ENCODE assay signal across 10 mouse cellular contexts in the genomic region with DNA sequence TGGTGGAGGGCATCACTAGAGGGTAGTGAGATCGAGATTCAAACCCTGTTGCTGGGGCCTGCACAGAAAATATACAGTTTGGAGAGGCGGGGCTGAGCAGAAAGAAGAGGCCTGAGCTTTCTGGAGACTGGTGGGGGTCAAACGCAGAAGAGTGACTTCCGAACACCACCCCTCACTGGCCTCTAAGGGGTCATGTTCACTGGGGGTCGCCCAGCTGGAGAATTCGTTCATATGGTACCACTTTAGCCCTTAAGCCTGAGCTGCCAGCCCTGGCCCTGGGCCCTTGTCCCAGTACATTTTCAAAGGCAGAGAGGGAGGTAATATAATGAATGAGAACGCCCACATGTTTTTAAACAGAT. TPM values are rescaled to one million over a fixed set of nuclear protein-coding genes. Genes with fewer than 3 reads are reported as not detected.
DNase-seq lines count a peak whose midpoint lies in the region; ATAC-seq and TF ChIP-seq lines count a peak whose summit lies in the region.
"Had no signal": no experiment of that assay in that cellular context is flagged by ENCODE, and none has a peak within 500 bp of the region (broad histone marks: within the 10 kb centered on the region; RNA-seq: fewer than 3 reads in every experiment).

No protein-coding gene starts in this region.

- no peaks in the 10 kb centered on the region for H3K9me3 ChIP-seq in liver, embryonic 12.5 days (replicated peaks)
- H3K9me3 ChIP-seq in embryonic facial prominence, embryonic 10.5 days, result no peaks in the 10 kb centered on the region
- no peaks in the 10 kb centered on the region for H3K9me3 ChIP-seq in limb, embryonic 14.5 days (ENCODE audit: control insufficient read depth, low read length)

- H3K4me1 ChIP-seq in liver, embryonic 12.5 days, result peaks cover 69% of the 10 kb centered on the region
- peaks cover 53% of the 10 kb centered on the region for H3K4me1 ChIP-seq in embryonic facial prominence, embryonic 10.5 days
- peaks cover 27% of the 10 kb centered on the region for H3K4me1 ChIP-seq in limb, embryonic 14.5 days (ENCODE audit: control insufficient read depth, insufficient read depth, low read length)

- DNase-seq in gastrocnemius, postnatal 14 days, result peak; percentile 26
- no peak for DNase-seq in gastrocnemius, postnatal 25 days
- no peak for DNase-seq in liver
- DNase-seq in embryonic facial prominence, embryonic 10.5 days (ENCODE audit: low spot score), result peak; percentile 58
- peak; percentile 7 for DNase-seq in limb, embryonic 14.5 days (ENCODE audit: low spot score)
- DNase-seq in left cerebral cortex, adult 18-20 months (ENCODE audit: low spot score in 2 of 2), result no peak

- intact Hi-C loops in gastrocnemius, postnatal 14 days (cut with DNase I; ENCODE audit: low total_unique reads), result no loop called here

- TF ChIP-seq POLR2A in limb, embryonic 14.5 days (IDR thresholded peaks at IDR 0.05; ENCODE audit: borderline replicate concordance, extremely low read depth, insufficient read depth, insufficient read length), result no peak

- H3K36me3 ChIP-seq in liver, embryonic 12.5 days, result no peaks in the 10 kb centered on the region
- H3K36me3 ChIP-seq in embryonic facial prominence, embryonic 10.5 days (replicated peaks), result no peaks in the 10 kb centered on the region
- H3K36me3 ChIP-seq in limb, embryonic 14.5 days (ENCODE audit: control insufficient read depth, insufficient read depth, low read length), result no peaks in the 10 kb centered on the region

- no peak overlapping the region for H3K4me3 ChIP-seq in liver, embryonic 12.5 days
- no peak overlapping the region for H3K4me3 ChIP-seq in embryonic facial prominence, embryonic 10.5 days
- H3K4me3 ChIP-seq in limb, embryonic 14.5 days (replicated peaks; ENCODE audit: low read length), result no peak overlapping the region

- H3K27me3 ChIP-seq in liver, embryonic 12.5 days (replicated peaks), result peaks cover under 1% of the 10 kb centered on the region; the same call in 1 of the 2 replicates
- no peaks in the 10 kb centered on the region for H3K27me3 ChIP-seq in embryonic facial prominence, embryonic 10.5 days (replicated peaks; ENCODE audit: low read depth, poor library complexity, severe bottlenecking)
- no peaks in the 10 kb centered on the region for H3K27me3 ChIP-seq in limb, embryonic 14.5 days (ENCODE audit: control insufficient read depth, insufficient read depth, low read length)

- H3K4me2 ChIP-seq in liver, embryonic 12.5 days, result peak overlapping the region; percentile 91
- H3K4me2 ChIP-seq in limb, embryonic 14.5 days (replicated peaks; ENCODE audit: low read depth, low read length, severe bottlenecking), result no peak overlapping the region; the same call in 1 of the 2 replicates

- WGBS in liver, embryonic 12.5 days (ENCODE audit: insufficient replicate concordance), result 75% methylated on average over 7 of the region's 7 CpGs
- WGBS in embryonic facial prominence, embryonic 10.5 days, result 52% methylated on average over 7 of the region's 7 CpGs
- WGBS in limb, embryonic 14.5 days, result 24% methylated on average over 7 of the region's 7 CpGs

- no peak overlapping the region for H3K9ac ChIP-seq in liver, embryonic 12.5 days
- H3K9ac ChIP-seq in limb, embryonic 14.5 days (ENCODE audit: low read depth, low read length, severe bottlenecking), result no peak overlapping the region

- peak overlapping the region; percentile 81 for H3K27ac ChIP-seq in liver, embryonic 12.5 days
- peak overlapping the region; percentile 85 for H3K27ac ChIP-seq in embryonic facial prominence, embryonic 10.5 days (replicated peaks)
- peak overlapping the region; percentile 83; the same call in 1 of the 2 replicates for H3K27ac ChIP-seq in limb, embryonic 14.5 days (replicated peaks; ENCODE audit: low read depth, low read length)

- no peak for ATAC-seq in liver, embryonic 12.5 days
- no peak for ATAC-seq in limb, embryonic 14.5 days (ENCODE audit: low FRiP score, low read depth)
- no peak for ATAC-seq in CD4-positive, CD25-positive, alpha-beta regulatory T cell, adult 4 months
- ATAC-seq: hindbrain, embryonic 16.5 days had no signal

RNA-seq across cellular contexts. Expression of a gene that starts 1.1 kb away (rescaled TPM):
- 10 to 100 TPM; 31.0 to 31.6 TPM for total RNA-seq in gastrocnemius, postnatal 14 days (2021)
- 10 to 100 TPM; 20.4 to 32.4 TPM for total RNA-seq in gastrocnemius, postnatal 25 days (2021)
- polyA plus RNA-seq in liver, embryonic 12.5 days (2016; fragmentation: Nextera tagmentation; extraction: Ambion mirVana), result 3.4 and 4.4 TPM in 2 replicates
- polyA plus RNA-seq in embryonic facial prominence, embryonic 10.5 days (2016; fragmentation: Nextera tagmentation; extraction: Ambion mirVana), result 10.0 and 12.2 TPM in 2 replicates
- 14.5 and 19.6 TPM in 2 replicates for polyA plus RNA-seq in limb, embryonic 14.5 days (2012; rRNA removed)
- 9.1 and 9.4 TPM in 2 replicates for polyA plus RNA-seq in limb, embryonic 14.5 days (2014; fragmentation: Nextera tagmentation; extraction: Ambion mirVana)
- 10 to 100 TPM in 1 of 2 experiments, 1 to 10 TPM in 1; 6.1 to 12.7 TPM for polyA plus RNA-seq in CD4-positive, CD25-positive, alpha-beta regulatory T cell, adult 4 months (2017; shearing (Covaris generic))
- 10 to 100 TPM; 14.6 to 17.2 TPM for total RNA-seq in left cerebral cortex, adult 18-20 months (2021)

RNA-seq across cellular contexts. Expression of a gene that starts 4.6 kb away (rescaled TPM):
- under 1 TPM; 0.40 to 0.53 TPM for total RNA-seq in gastrocnemius, postnatal 14 days (2021)
- total RNA-seq in gastrocnemius, postnatal 25 days (2021), result under 1 TPM; 0.23 to 0.24 TPM
- 0.11 TPM in 1 of 2 replicates, not detected in the other for polyA plus RNA-seq in liver, embryonic 12.5 days (2016; fragmentation: Nextera tagmentation; extraction: Ambion mirVana)
- polyA plus RNA-seq in embryonic facial prominence, embryonic 10.5 days (2016; fragmentation: Nextera tagmentation; extraction: Ambion mirVana), result not detected in 2 replicates
- 6.2 and 6.5 TPM in 2 replicates for polyA plus RNA-seq in limb, embryonic 14.5 days (2012; rRNA removed)
- 1.0 and 1.5 TPM in 2 replicates for polyA plus RNA-seq in limb, embryonic 14.5 days (2014; fragmentation: Nextera tagmentation; extraction: Ambion mirVana)
- polyA plus RNA-seq in CD4-positive, CD25-positive, alpha-beta regulatory T cell, adult 4 months (2017; shearing (Covaris generic)), result not detected
- not detected for total RNA-seq in left cerebral cortex, adult 18-20 months (2021)
- polyA plus RNA-seq: hindbrain, embryonic 16.5 days; neural tube, embryonic 11.5 days had no signal

RNA-seq across cellular contexts. Expression of a gene that starts 37.1 kb away (rescaled TPM):
- total RNA-seq in gastrocnemius, postnatal 14 days (2021), result 1 to 10 TPM; 2.7 to 3.7 TPM
- total RNA-seq in gastrocnemius, postnatal 25 days (2021), result 1 to 10 TPM; 1.6 to 3.5 TPM
- polyA plus RNA-seq in liver, embryonic 12.5 days (2016; fragmentation: Nextera tagmentation; extraction: Ambion mirVana), result 0.31 and 0.68 TPM in 2 replicates
- polyA plus RNA-seq in embryonic facial prominence, embryonic 10.5 days (2016; fragmentation: Nextera tagmentation; extraction: Ambion mirVana), result 1.1 and 2.0 TPM in 2 replicates
- polyA plus RNA-seq in limb, embryonic 14.5 days (2012; rRNA removed), result 44.6 and 49.9 TPM in 2 replicates
- polyA plus RNA-seq in limb, embryonic 14.5 days (2014; fragmentation: Nextera tagmentation; extraction: Ambion mirVana), result 17.5 and 25.9 TPM in 2 replicates
- polyA plus RNA-seq in CD4-positive, CD25-positive, alpha-beta regulatory T cell, adult 4 months (2017; shearing (Covaris generic)), result not detected
- 1 to 10 TPM; 3.1 to 3.4 TPM for total RNA-seq in left cerebral cortex, adult 18-20 months (2021)

RNA-seq across cellular contexts. Expression of a gene that starts 47.9 kb away (rescaled TPM):
- total RNA-seq in gastrocnemius, postnatal 14 days (2021), result 10 to 100 TPM; 24.4 to 26.3 TPM
- total RNA-seq in gastrocnemius, postnatal 25 days (2021), result 10 to 100 TPM; 12.9 to 21.6 TPM
- polyA plus RNA-seq in liver, embryonic 12.5 days (2016; fragmentation: Nextera tagmentation; extraction: Ambion mirVana), result 19.0 and 21.5 TPM in 2 replicates
- polyA plus RNA-seq in embryonic facial prominence, embryonic 10.5 days (2016; fragmentation: Nextera tagmentation; extraction: Ambion mirVana), result 38.4 and 42.0 TPM in 2 replicates
- 150 and 245 TPM in 2 replicates for polyA plus RNA-seq in limb, embryonic 14.5 days (2012; rRNA removed)
- 82.4 and 86.7 TPM in 2 replicates for polyA plus RNA-seq in limb, embryonic 14.5 days (2014; fragmentation: Nextera tagmentation; extraction: Ambion mirVana)
- polyA plus RNA-seq in CD4-positive, CD25-positive, alpha-beta regulatory T cell, adult 4 months (2017; shearing (Covaris generic)), result 1,000 to 10,000 TPM; 3,771 to 6,921 TPM
- total RNA-seq in left cerebral cortex, adult 18-20 months (2021), result 10 to 100 TPM; 72.8 to 82.3 TPM

RNA-seq across cellular contexts. Expression of a gene that starts 54.0 kb away (rescaled TPM):
- 1,000 to 10,000 TPM in 1 of 2 experiments, 100 to 1,000 TPM in 1; 899 to 1,084 TPM for total RNA-seq in gastrocnemius, postnatal 14 days (2021)
- 1,000 to 10,000 TPM; 1,091 to 1,107 TPM for total RNA-seq in gastrocnemius, postnatal 25 days (2021)
- polyA plus RNA-seq in liver, embryonic 12.5 days (2016; fragmentation: Nextera tagmentation; extraction: Ambion mirVana), result 384 and 405 TPM in 2 replicates
- 488 and 506 TPM in 2 replicates for polyA plus RNA-seq in embryonic facial prominence, embryonic 10.5 days (2016; fragmentation: Nextera tagmentation; extraction: Ambion mirVana)
- 347 and 412 TPM in 2 replicates for polyA plus RNA-seq in limb, embryonic 14.5 days (2012; rRNA removed)
- polyA plus RNA-seq in limb, embryonic 14.5 days (2014; fragmentation: Nextera tagmentation; extraction: Ambion mirVana), result 455 and 465 TPM in 2 replicates
- polyA plus RNA-seq in CD4-positive, CD25-positive, alpha-beta regulatory T cell, adult 4 months (2017; shearing (Covaris generic)), result 100 to 1,000 TPM; 182 to 369 TPM
- 100 to 1,000 TPM; 382 to 415 TPM for total RNA-seq in left cerebral cortex, adult 18-20 months (2021)

Comparison
In these comparisons a context has a peak if more than half of its experiments do, and no peak if none do; other contexts are left out.
1. DNase-seq: peak in gastrocnemius, postnatal 14 days (single experiment), embryonic facial prominence, embryonic 10.5 days (single experiment) and limb, embryonic 14.5 days (single experiment); none in gastrocnemius, postnatal 25 days (single experiment), liver (single experiment) and left cerebral cortex, adult 18-20 months (0 of 2).
2. Peak in every context shown above with its lines, with median percentiles within 50 percentile points of each other: H3K27ac ChIP-seq.